Mouse (Mus musculus): Measurements from ENCODE around the gene Akp3. TPM values are rescaled to one million over a fixed set of nuclear protein-coding genes. Genes with fewer than 3 reads are reported as not detected.

The Akp3 gene
- polyA plus RNA-seq, 1 experiment = 0.12 TPM

- DNase-seq (ENCODE audit: low read depth) = no peak
Observed at GRCm38 (mm10) chr1:87154501-87155120, 29.8 kb downstream of the Akp3 start.

GRCm38 (mm10) chr1:87155531-87156198 lies 30.9 kb downstream of the Akp3 start:
- DNase-seq (ENCODE audit: low read depth) = no peak

- no peak for DNase-seq (ENCODE audit: low read depth)
Observed at GRCm38 (mm10) chr1:87156199-87156587, 31.4 kb downstream of the Akp3 start, which contains the start of gene Ecel1. Ecel1 (minus strand) TSS chr1:87156521.

GRCm38 (mm10) chr1:87159396-87159795 lies 34.6 kb downstream of the Akp3 start:
- DNase-seq (ENCODE audit: low read depth) = no peak

GRCm38 (mm10) chr1:87164164-87164795 lies 39.5 kb downstream of the Akp3 start:
- DNase-seq (ENCODE audit: low read depth) = no peak

GRCm38 (mm10) chr1:87164796-87165184 lies 40.0 kb downstream of the Akp3 start:
- DNase-seq (ENCODE audit: low read depth) = no peak

- DNase-seq (ENCODE audit: low read depth) = no peak
Observed at GRCm38 (mm10) chr1:87170458-87170857, 45.7 kb downstream of the Akp3 start.

GRCm38 (mm10) chr1:87171312-87171711 lies 46.5 kb downstream of the Akp3 start:
- no peak for DNase-seq (ENCODE audit: low read depth)

GRCm38 (mm10) chr1:87172316-87172715 lies 47.5 kb downstream of the Akp3 start:
- no peak for DNase-seq (ENCODE audit: low read depth)

- no peak for DNase-seq (ENCODE audit: low read depth)
Observed at GRCm38 (mm10) chr1:87174006-87174955, 49.5 kb downstream of the Akp3 start.

GRCm38 (mm10) chr1:87175852-87176292 lies 51.1 kb downstream of the Akp3 start:
- no peak for DNase-seq (ENCODE audit: low read depth)

Other genes with a start within 250 kb of the Akp3 start
- 18.2 and 22.5 TPM in 2 replicates for gene Alppl2, start 35.0 kb upstream of the Akp3 start, polyA plus RNA-seq (2012; rRNA removed)
- gene Alpi, start 23.4 kb upstream of the Akp3 start, polyA plus RNA-seq (2012; rRNA removed) = 0.08 TPM in 1 of 2 replicates, not detected in the other
- 0.15 and 0.22 TPM in 2 replicates for gene Ecel1, start 31.5 kb downstream of the Akp3 start, polyA plus RNA-seq (2012; rRNA removed)
- gene Prss56, start 58.3 kb downstream of the Akp3 start, polyA plus RNA-seq (2012; rRNA removed) = 1.5 and 1.8 TPM in 2 replicates
- 0.03 TPM in 1 of 2 replicates, not detected in the other for gene Chrnd, start 65.6 kb downstream of the Akp3 start, polyA plus RNA-seq (2012; rRNA removed)
- gene Chrng, start 79.7 kb downstream of the Akp3 start, polyA plus RNA-seq (2012; rRNA removed) = 0.22 TPM in 1 of 2 replicates, not detected in the other
- 34.9 and 41.5 TPM in 2 replicates for gene Eif4e2, start 88.9 kb downstream of the Akp3 start, polyA plus RNA-seq (2012; rRNA removed)
- 11.3 and 11.8 TPM in 2 replicates for gene Efhd1, start 139.4 kb downstream of the Akp3 start, polyA plus RNA-seq (2012; rRNA removed)
- 31.3 and 36.2 TPM in 2 replicates for gene Gigyf2, start 202.0 kb downstream of the Akp3 start, polyA plus RNA-seq (2012; rRNA removed)

Measured in gonadal fat pad, adult 2 months (tissue).